Mouse (Mus musculus): Measurements from ENCODE around the gene Ecel1.
A peak's percentile ranks its signal among the peaks of the same experiment; 100 is the strongest.

Gene Ecel1

GRCm38 (mm10) chr1:87156199-87156587, at the start of gene Ecel1:
TSS of gene Ecel1 (minus strand) at chr1:87156521.
- DNase-seq, result no peak

GRCm38 (mm10) chr1:87205502-87205901, 49.2 kb upstream of the Ecel1 start:
- no peak for DNase-seq

- no peak for DNase-seq
Measured at GRCm38 (mm10) chr1:87205038-87205437, 48.7 kb upstream of the Ecel1 start.

GRCm38 (mm10) chr1:87204465-87204864, 48.1 kb upstream of the Ecel1 start, which contains the start of gene Chrng:
TSS of gene Chrng (plus strand) at chr1:87204657.
- no peak for DNase-seq

GRCm38 (mm10) chr1:87203779-87204178, 47.5 kb upstream of the Ecel1 start:
- DNase-seq, result no peak

GRCm38 (mm10) chr1:87201848-87202247, 45.5 kb upstream of the Ecel1 start:
- no peak for DNase-seq

GRCm38 (mm10) chr1:87200811-87201210, 44.5 kb upstream of the Ecel1 start:
- no peak for DNase-seq

GRCm38 (mm10) chr1:87198119-87199065, 42.1 kb upstream of the Ecel1 start:
- no peak for DNase-seq

GRCm38 (mm10) chr1:87197296-87197695, 41.0 kb upstream of the Ecel1 start:
- no peak for DNase-seq

- no peak for DNase-seq
Measured at GRCm38 (mm10) chr1:87190429-87190828, 34.1 kb upstream of the Ecel1 start, which contains the start of gene Chrnd. TSS of gene Chrnd (plus strand) at chr1:87190607.

- DNase-seq, result peak; percentile 70
Measured at GRCm38 (mm10) chr1:87187037-87187355, 30.7 kb upstream of the Ecel1 start.

- no peak for DNase-seq
Measured at GRCm38 (mm10) chr1:87186261-87187036, 30.1 kb upstream of the Ecel1 start.

- DNase-seq, result no peak
Measured at GRCm38 (mm10) chr1:87185526-87185925, 29.2 kb upstream of the Ecel1 start.

GRCm38 (mm10) chr1:87184751-87185139, 28.4 kb upstream of the Ecel1 start:
- DNase-seq, result peak; percentile 76

GRCm38 (mm10) chr1:87183998-87184750, 27.9 kb upstream of the Ecel1 start:
- no peak for DNase-seq

- DNase-seq, result no peak
Measured at GRCm38 (mm10) chr1:87183013-87183412, 26.7 kb upstream of the Ecel1 start, which contains the start of gene Prss56. TSS of gene Prss56 (plus strand) at chr1:87183313.

- peak; percentile 37 for DNase-seq
Measured at GRCm38 (mm10) chr1:87180896-87181295, 24.6 kb upstream of the Ecel1 start.

- peak; percentile 58 for DNase-seq
Measured at GRCm38 (mm10) chr1:87175852-87176292, 19.6 kb upstream of the Ecel1 start.

- peak; percentile 26 for DNase-seq
Measured at GRCm38 (mm10) chr1:87174006-87174955, 18.0 kb upstream of the Ecel1 start.

GRCm38 (mm10) chr1:87172316-87172715, 16.0 kb upstream of the Ecel1 start:
- DNase-seq, result no peak

GRCm38 (mm10) chr1:87171312-87171711, 15.0 kb upstream of the Ecel1 start:
- DNase-seq, result no peak

GRCm38 (mm10) chr1:87170458-87170857, 14.1 kb upstream of the Ecel1 start:
- no peak for DNase-seq

Measured in right cerebral cortex, adult 18-20 months (tissue).